Mouse (Mus musculus): Measurements from ENCODE around the gene Plcg1.

Plcg1 gene

GRCm38 (mm10) chr2:160735706-160736310 lies 4.7 kb downstream of the Plcg1 start:
- DNase-seq (ENCODE audit: low spot score), result no peak

- DNase-seq (ENCODE audit: low spot score), result no peak
These were observed 5.4 kb downstream of the Plcg1 start for GRCm38 (mm10) chr2:160736466-160736865.

GRCm38 (mm10) chr2:160738354-160738753 lies 7.3 kb downstream of the Plcg1 start:
- DNase-seq (ENCODE audit: low spot score), result no peak

GRCm38 (mm10) chr2:160739647-160740356 lies 8.7 kb downstream of the Plcg1 start:
- no peak for DNase-seq (ENCODE audit: low spot score)

- no peak for DNase-seq (ENCODE audit: low spot score)
These were observed 9.5 kb downstream of the Plcg1 start for GRCm38 (mm10) chr2:160740521-160741156.

GRCm38 (mm10) chr2:160741580-160741979 lies 10.5 kb downstream of the Plcg1 start:
- DNase-seq (ENCODE audit: low spot score), result no peak

GRCm38 (mm10) chr2:160742161-160742609 lies 11.1 kb downstream of the Plcg1 start:
- DNase-seq (ENCODE audit: low spot score), result no peak

- peak; percentile 66 for DNase-seq (ENCODE audit: low spot score)
These were observed 13.1 kb downstream of the Plcg1 start for GRCm38 (mm10) chr2:160744040-160744822.

GRCm38 (mm10) chr2:160744823-160745210 lies 13.7 kb downstream of the Plcg1 start:
- peak; percentile 80 for DNase-seq (ENCODE audit: low spot score)

GRCm38 (mm10) chr2:160745497-160745896 lies 14.4 kb downstream of the Plcg1 start:
- DNase-seq (ENCODE audit: low spot score), result no peak

- DNase-seq (ENCODE audit: low spot score), result no peak
These were observed 15.5 kb downstream of the Plcg1 start for GRCm38 (mm10) chr2:160746637-160747036.

GRCm38 (mm10) chr2:160747075-160747474 lies 16.0 kb downstream of the Plcg1 start:
- DNase-seq (ENCODE audit: low spot score), result no peak

- DNase-seq (ENCODE audit: low spot score), result no peak
These were observed 25.6 kb downstream of the Plcg1 start for GRCm38 (mm10) chr2:160756583-160757203.

- DNase-seq (ENCODE audit: low spot score), result peak; percentile 61
These were observed 29.5 kb downstream of the Plcg1 start for GRCm38 (mm10) chr2:160760433-160761184.

GRCm38 (mm10) chr2:160763816-160764215 lies 32.7 kb downstream of the Plcg1 start:
- DNase-seq (ENCODE audit: low spot score), result no peak

- DNase-seq (ENCODE audit: low spot score), result no peak
These were observed 33.3 kb downstream of the Plcg1 start for GRCm38 (mm10) chr2:160764386-160764785.

GRCm38 (mm10) chr2:160765096-160765495 lies 34.0 kb downstream of the Plcg1 start:
- no peak for DNase-seq (ENCODE audit: low spot score)

GRCm38 (mm10) chr2:160766371-160766771 lies 35.3 kb downstream of the Plcg1 start:
- peak; percentile 83 for DNase-seq (ENCODE audit: low spot score)

GRCm38 (mm10) chr2:160767201-160767600 lies 36.1 kb downstream of the Plcg1 start:
- DNase-seq (ENCODE audit: low spot score), result no peak

GRCm38 (mm10) chr2:160768097-160768695 lies 37.1 kb downstream of the Plcg1 start:
- DNase-seq (ENCODE audit: low spot score), result peak; percentile 62

- DNase-seq (ENCODE audit: low spot score), result no peak
These were observed 37.9 kb downstream of the Plcg1 start for GRCm38 (mm10) chr2:160768997-160769396.
